Mouse (Mus musculus) thymus, postnatal 14 days (tissue): ENCODE data around the gene Ankrd13a.
"Not testable (repeated sequence)": the region's sequence is repeated elsewhere in the genome, so short reads cannot be mapped to it uniquely, and the experiment has no call there.

Experiments
- DNase-seq: peaks from one replicate; pipeline ENCODE4 v3.0.0; 2021

Ankrd13a gene

DNA sequence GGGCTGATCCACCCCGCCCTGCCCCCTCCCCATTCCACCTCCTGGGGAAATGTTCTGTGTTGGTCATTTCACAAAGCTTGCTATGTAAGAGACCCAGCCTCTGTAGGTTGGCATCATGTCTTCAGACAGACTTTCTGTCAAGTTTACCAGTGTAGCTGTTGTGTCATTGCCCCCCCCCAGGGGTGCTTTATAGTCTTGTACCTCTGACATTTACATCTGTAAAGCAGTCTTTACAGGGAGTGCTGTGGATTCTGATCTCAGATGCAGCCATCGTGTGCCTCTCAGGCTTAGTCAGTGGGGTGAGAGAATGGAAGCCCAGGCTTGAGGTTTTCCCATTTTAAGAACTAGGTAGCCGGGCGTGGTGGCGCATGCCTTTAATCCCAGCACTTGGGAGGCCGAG, 27.4 kb downstream of the Ankrd13a start:
- DNase-seq = no peak

GRCm38 (mm10) chr5:114803231-114803630, 28.8 kb downstream of the Ankrd13a start:
- no peak for DNase-seq

DNA sequence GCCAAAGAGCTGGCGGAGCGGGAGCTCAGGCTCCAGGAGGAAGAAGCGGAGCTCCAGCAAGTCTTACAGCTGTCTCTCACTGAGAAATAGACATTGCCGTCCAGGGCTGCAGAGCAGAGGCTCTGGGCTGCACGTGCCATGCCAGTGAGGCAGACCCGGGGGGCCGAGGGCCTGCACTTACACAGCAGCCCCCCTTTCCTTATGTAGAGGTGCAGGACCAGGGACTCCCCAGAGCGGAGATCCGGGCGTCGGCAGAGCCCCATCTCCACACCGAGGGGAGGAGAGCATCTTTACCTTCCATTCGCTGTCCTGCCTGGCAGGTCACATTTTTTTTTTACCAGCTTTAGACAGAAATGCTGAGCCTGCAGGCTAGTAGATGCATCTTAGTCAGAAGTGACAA, 29.9 kb downstream of the Ankrd13a start:
- DNase-seq = no peak

- DNase-seq = peak; percentile 52
Observed at GRCm38 (mm10) chr5:114804958-114805357, 30.5 kb downstream of the Ankrd13a start.

- DNase-seq = peak; percentile 40
Observed at GRCm38 (mm10) chr5:114805436-114806350, 31.2 kb downstream of the Ankrd13a start.

- no peak for DNase-seq
Observed at GRCm38 (mm10) chr5:114806636-114807035, 32.2 kb downstream of the Ankrd13a start.

GRCm38 (mm10) chr5:114807063-114807462, 32.6 kb downstream of the Ankrd13a start:
- no peak for DNase-seq

GRCm38 (mm10) chr5:114807468-114807867, 33.0 kb downstream of the Ankrd13a start:
- DNase-seq = no peak

- no peak for DNase-seq
Observed at GRCm38 (mm10) chr5:114807893-114808292, 33.4 kb downstream of the Ankrd13a start.

DNA sequence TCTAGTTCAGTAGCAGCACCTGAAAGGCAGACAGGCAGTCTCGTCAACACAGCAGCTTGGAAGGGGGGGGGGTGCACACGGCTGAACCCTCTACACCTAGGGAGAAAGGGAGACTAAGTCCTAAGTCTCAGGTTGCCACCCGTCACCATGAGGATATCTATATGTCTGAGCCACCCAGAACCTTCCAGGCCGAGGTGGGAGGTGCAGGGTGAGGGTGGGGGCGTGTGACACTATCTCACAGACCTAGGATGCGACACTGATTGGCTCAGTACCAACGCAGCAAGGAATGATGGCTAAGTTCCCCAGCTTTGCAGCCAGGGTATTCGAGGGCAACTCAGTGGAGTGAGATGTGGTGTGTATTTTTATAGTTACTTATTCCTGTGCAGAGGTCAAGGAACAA, 33.9 kb downstream of the Ankrd13a start:
- no peak for DNase-seq

GRCm38 (mm10) chr5:114809181-114809756, 34.8 kb downstream of the Ankrd13a start:
- DNase-seq = no peak

- no peak for DNase-seq
Observed at GRCm38 (mm10) chr5:114809826-114810225, 35.3 kb downstream of the Ankrd13a start.

GRCm38 (mm10) chr5:114813525-114814181, 39.2 kb downstream of the Ankrd13a start:
- peak; percentile 92 for DNase-seq

GRCm38 (mm10) chr5:114816599-114816998, 42.1 kb downstream of the Ankrd13a start:
- no peak for DNase-seq

DNA sequence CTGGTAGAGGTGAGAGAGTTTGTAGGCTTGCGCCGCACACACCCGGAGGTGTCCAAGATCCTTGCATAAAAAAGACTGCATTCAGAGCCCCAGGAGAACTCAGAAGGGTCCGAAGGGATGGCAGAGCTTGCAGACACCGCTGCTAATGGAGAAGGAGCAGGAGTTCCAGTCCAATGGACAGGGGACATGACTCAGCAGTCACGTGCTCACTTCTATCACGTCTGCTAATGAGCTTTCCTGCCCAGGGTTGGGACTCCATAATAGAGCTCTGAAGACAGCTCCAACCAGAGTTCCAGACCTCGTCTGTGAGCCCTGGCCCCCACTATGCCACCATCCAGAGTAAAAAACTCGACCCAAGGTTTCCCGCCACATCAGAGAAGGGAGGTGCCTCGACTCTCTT, 43.6 kb downstream of the Ankrd13a start:
- DNase-seq = no peak

DNA sequence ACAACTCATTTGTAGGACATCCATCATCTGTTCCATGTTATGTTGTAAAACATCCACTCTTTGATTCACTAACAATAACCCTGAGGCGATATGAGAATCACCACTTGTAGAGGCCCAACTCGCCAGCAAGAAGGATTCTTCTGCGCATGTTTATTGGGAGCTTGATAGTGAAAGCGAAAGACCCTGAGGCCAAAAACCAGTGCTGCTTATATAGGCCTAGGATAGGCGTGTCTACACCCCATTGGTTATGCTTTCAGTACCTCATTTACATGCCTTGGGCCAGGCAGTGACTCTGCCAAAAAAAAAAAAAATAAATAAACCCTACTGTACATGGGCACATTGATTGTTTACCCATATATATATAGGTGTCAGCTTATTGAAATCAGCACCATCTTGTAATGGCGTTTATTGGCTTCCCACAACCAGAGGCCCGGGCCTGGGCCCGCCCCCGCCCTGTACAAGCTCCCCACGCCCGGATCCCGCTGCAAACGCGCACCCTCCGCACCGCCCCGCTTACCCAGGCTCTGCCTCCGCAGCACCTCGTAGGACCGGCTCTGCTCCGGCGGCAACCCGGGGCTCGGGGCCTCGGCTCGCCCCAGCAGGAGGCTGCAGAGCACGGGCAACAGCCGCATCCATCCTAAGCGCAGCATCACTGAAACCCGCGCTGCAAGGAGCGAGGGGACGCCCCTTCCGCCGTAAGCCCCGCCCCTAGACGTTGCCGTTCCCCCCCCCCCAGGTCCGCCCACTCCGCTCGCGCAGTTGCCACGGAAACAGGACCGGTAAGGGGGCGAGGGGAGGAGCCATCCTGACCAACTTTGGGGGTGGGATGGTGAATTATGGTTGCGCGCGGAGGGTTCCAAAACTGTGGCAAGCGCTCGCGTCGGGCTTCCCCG, 48.6 kb downstream of the Ankrd13a start, which contains the start of gene 1500011B03Rik:
1500011B03Rik (minus strand) TSS at position 673 of the 893 bp plus-strand sequence.
- peak; percentile 84 for DNase-seq

GRCm38 (mm10) chr5:114824197-114824596, 49.7 kb downstream of the Ankrd13a start:
- DNase-seq = peak; percentile 60

DNA sequence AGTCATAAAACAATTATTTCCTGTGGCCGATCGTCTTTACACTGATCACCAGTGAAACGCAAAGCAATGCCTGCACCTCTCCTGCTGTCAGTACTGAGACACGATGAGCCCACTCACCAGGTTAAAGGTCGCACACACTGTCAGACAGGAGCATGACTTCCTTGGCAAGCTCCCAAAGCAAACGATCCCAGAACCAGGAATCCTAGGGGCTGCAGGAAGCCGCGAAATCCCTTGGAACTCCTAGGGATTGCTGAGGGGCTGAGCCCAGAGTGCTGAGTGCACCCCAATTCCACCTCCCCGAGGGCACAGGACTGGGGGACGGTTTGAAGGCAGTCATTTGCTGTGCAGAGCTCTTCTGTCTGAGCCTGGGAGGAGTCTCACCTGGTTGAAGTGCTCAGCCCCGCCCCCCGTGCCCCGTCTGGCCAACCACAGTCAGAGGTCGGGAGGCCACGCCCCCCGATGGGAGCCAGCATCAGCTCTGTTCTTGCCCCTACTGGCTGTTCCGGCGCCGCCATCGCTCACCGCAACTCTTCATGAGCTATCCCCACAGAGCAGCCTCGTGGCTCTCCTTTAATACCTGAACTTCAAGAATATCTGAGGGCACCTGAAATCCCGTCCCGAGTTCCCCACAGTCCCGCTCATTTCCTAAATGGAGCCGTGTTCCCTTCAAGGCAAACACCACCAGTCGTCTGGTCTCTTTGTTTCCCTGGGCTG, 51.7 kb downstream of the Ankrd13a start:
- peak; percentile 92 for DNase-seq

DNA sequence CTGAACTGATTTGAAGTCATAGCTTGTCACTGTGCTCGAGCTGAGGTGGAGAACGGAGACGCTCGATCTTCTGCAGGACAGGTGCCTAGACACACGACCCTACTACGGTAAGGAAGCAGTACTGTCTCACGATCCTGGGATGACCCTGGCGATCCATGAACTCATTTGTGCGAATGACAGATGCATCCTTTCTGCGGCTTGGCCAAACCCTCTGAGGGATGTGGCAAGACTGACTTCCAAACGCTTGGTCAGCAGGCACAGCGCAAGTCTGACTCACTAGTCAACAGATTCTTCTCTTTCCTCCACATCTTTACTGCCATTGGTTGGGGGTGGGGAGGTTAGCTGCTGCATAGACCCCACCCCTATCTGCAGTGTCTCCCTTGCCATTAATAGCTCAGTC, 53.0 kb downstream of the Ankrd13a start:
- no peak for DNase-seq

GRCm38 (mm10) chr5:114829740-114830139, 55.3 kb downstream of the Ankrd13a start:
- no peak for DNase-seq

DNA sequence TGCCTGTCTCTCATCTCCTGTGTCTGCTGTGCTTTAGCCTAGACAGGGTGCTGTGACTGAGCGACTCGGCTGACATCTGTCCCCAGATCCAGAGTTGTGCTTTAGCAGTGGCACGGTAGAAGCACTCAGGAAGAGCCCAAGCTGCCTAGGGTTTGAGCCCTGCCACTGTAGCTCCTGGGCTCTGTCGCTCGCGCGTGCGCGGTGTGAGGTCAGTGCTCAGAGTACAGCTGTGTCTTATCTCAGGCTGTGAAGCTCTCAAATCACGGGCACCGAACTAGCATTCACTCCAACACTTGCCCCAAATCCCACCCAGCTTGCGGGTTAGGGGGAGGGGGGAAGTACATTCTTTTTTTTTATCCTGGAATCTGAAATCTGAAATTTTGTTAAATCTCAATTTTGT, 62.4 kb downstream of the Ankrd13a start:
- no peak for DNase-seq

GRCm38 (mm10) chr5:114840481-114840880, 66.0 kb downstream of the Ankrd13a start:
- not testable (repeated sequence) for DNase-seq
